Mouse (Mus musculus) heart, adult 2 months (tissue): ENCODE measurements at regions not wholly inside any gene's neighbourhood (a gene's known extent, or its start where the extent isn't known, plus 50 kb on each side); places are given as distances from the start of the nearest gene placed in this dataset.

Experiments
- CTCF ChIP-seq: fragments of 200-600 bp; IDR thresholded peaks from 2 replicates; pipeline ENCODE4 v1.8.1; 2022; ENCODE audit warnings: antibody characterized with exemption, mild to moderate bottlenecking, moderate library complexity
- EP300 ChIP-seq: fragments of 200-500 bp; IDR thresholded peaks from 2 replicates; pipeline ENCODE4 v1.6.1; 2011; ENCODE audit warnings: low read depth, low read length, control low read depth; ENCODE audit not compliant: insufficient read depth
- POLR2A ChIP-seq: fragments of 200-500 bp; IDR thresholded peaks from 2 replicates; pipeline ENCODE4 v1.6.1; 2011; ENCODE audit warnings: mild to moderate bottlenecking, low read depth, low read length, control low read depth; ENCODE audit not compliant: insufficient read depth

GRCm38 (mm10) chr8:11062348-11062946, 54.2 kb upstream of the Irs2 start:
- TF ChIP-seq POLR2A (no peak), CTCF (no peak), EP300 (no peak)
